Comparison of ENCODE assay signal across 9 mouse cellular contexts in the genomic region with DNA sequence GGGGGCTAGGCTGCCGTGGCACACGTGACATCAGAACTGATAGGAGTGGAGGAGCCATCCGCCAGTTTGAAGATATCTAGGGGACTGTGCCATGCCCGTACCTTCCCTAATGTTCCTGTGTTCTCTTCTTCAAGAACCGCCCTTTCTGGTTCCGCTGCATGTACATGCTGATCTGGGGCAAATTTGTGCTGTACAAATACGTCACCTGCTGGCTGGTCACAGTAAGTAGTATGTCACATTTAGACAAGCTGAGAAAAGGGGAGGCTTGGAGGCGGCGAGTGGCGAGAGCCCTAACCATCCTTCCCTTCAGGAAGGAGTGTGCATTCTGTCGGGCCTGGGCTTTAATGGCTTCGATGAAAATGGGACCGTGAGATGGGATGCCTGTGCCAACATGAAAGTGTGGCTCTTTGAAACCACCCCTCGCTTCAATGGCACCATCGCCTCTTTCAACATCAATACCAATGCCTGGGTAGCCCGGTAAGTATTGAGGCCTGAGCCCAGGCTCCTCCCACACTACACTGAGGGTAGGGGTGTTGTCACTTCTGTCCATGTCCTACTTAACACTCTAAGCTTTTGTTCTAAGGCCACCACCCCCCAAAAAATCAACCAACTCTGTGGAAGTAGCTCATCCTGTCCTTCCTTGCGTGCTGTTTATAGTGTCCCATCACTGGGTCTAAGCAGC. TPM values are rescaled to one million over a fixed set of nuclear protein-coding genes. Genes with fewer than 3 reads are reported as not detected.
DNase-seq lines count a peak whose midpoint lies in the region; ATAC-seq and TF ChIP-seq lines count a peak whose summit lies in the region.
"Had no signal": no experiment of that assay in that cellular context is flagged by ENCODE, and none has a peak within 500 bp of the region (broad histone marks: within the 10 kb centered on the region; RNA-seq: fewer than 3 reads in every experiment).

No protein-coding gene starts in this region.

- TF ChIP-seq CTCF in intestine, postnatal 0 days (IDR thresholded peaks at IDR 0.05; ENCODE audit: low read depth) = peak; percentile 44

- H3K4me3 ChIP-seq in hindbrain, embryonic 13.5 days = no peak overlapping the region
- no peak overlapping the region for H3K4me3 ChIP-seq in hindbrain, embryonic 11.5 days (ENCODE audit: low read depth, low read length)
- no peak overlapping the region for H3K4me3 ChIP-seq in neural tube, embryonic 11.5 days (ENCODE audit: low read depth, low read length)
- no peak overlapping the region for H3K4me3 ChIP-seq in neural tube, embryonic 15.5 days (replicated peaks)
- H3K4me3 ChIP-seq in intestine, postnatal 0 days (ENCODE audit: low read depth, low read length) = no peak overlapping the region
- H3K4me3 ChIP-seq in neural tube, embryonic 14.5 days (ENCODE audit: low read depth, low read length) = no peak overlapping the region
- H3K4me3 ChIP-seq: heart, embryonic 15.5 days had no signal

- 94% methylated on average over 17 of the region's 17 CpGs for WGBS in hindbrain, embryonic 13.5 days
- 94% methylated on average over 17 of the region's 17 CpGs for WGBS in hindbrain, embryonic 11.5 days
- WGBS in neural tube, embryonic 11.5 days = 94% methylated on average over 17 of the region's 17 CpGs
- 90% methylated on average over 17 of the region's 17 CpGs for WGBS in neural tube, embryonic 15.5 days
- WGBS in intestine, postnatal 0 days = 90% methylated on average over 17 of the region's 17 CpGs
- 96% methylated on average over 17 of the region's 17 CpGs for WGBS in neural tube, embryonic 14.5 days

- no peak overlapping the region for H3K9ac ChIP-seq in hindbrain, embryonic 13.5 days
- H3K9ac ChIP-seq in hindbrain, embryonic 11.5 days (ENCODE audit: low read depth, low read length) = no peak overlapping the region
- H3K9ac ChIP-seq in neural tube, embryonic 11.5 days (ENCODE audit: low read length) = no peak overlapping the region
- no peak overlapping the region for H3K9ac ChIP-seq in neural tube, embryonic 15.5 days (replicated peaks)
- no peak overlapping the region for H3K9ac ChIP-seq in intestine, postnatal 0 days (ENCODE audit: low read depth, low read length)
- H3K9ac ChIP-seq in neural tube, embryonic 14.5 days (replicated peaks; ENCODE audit: low read depth, low read length) = no peak overlapping the region
- H3K9ac ChIP-seq: heart, embryonic 15.5 days had no signal

- ATAC-seq in hindbrain, embryonic 13.5 days (ENCODE audit: low FRiP score) = 0 out of 2 replicates have a peak, but pooled peaks have one; percentile 4
- ATAC-seq in hindbrain, embryonic 11.5 days (ENCODE audit: low FRiP score) = no peak; the same call in 1 of the 2 replicates
- 0 out of 2 replicates have a peak, but pooled peaks have one; percentile 14 for ATAC-seq in neural tube, embryonic 11.5 days (ENCODE audit: insufficient read depth, low FRiP score, low TSS enrichment)
- ATAC-seq in neural tube, embryonic 15.5 days (ENCODE audit: low FRiP score) = no peak
- no peak for ATAC-seq in intestine, postnatal 0 days
- peak; percentile 16 for ATAC-seq in neural tube, embryonic 14.5 days (ENCODE audit: low read depth)

- H3K36me3 ChIP-seq in hindbrain, embryonic 13.5 days = peaks cover 78% of the 10 kb centered on the region
- H3K36me3 ChIP-seq in hindbrain, embryonic 11.5 days (ENCODE audit: control insufficient read depth, insufficient read depth, low read length) = peaks cover 18% of the 10 kb centered on the region
- peaks cover 8% of the 10 kb centered on the region; the same call in 1 of the 2 replicates for H3K36me3 ChIP-seq in neural tube, embryonic 11.5 days (ENCODE audit: control insufficient read depth, insufficient read depth, low read length)
- peaks cover 60% of the 10 kb centered on the region for H3K36me3 ChIP-seq in neural tube, embryonic 15.5 days
- H3K36me3 ChIP-seq in intestine, postnatal 0 days (ENCODE audit: control insufficient read depth, insufficient read depth) = peaks cover 70% of the 10 kb centered on the region
- peaks cover 48% of the 10 kb centered on the region for H3K36me3 ChIP-seq in neural tube, embryonic 14.5 days (ENCODE audit: control insufficient read depth, insufficient read depth, low read length)

- intact Hi-C loops in left cerebral cortex, postnatal 25 days (cut with DNase I) = loop anchor here (5.0 kb wide), 1 partner anchor 40 kb away; the partner anchor contains the start of gene Lpcat3

- H3K27me3 ChIP-seq in hindbrain, embryonic 13.5 days = no peaks in the 10 kb centered on the region
- H3K27me3 ChIP-seq in hindbrain, embryonic 11.5 days (ENCODE audit: control insufficient read depth, insufficient read depth, low read length) = no peaks in the 10 kb centered on the region
- H3K27me3 ChIP-seq in neural tube, embryonic 11.5 days (ENCODE audit: control insufficient read depth, insufficient read depth, low read length) = no peaks in the 10 kb centered on the region
- no peaks in the 10 kb centered on the region for H3K27me3 ChIP-seq in neural tube, embryonic 15.5 days (replicated peaks)
- H3K27me3 ChIP-seq in intestine, postnatal 0 days (replicated peaks; ENCODE audit: control insufficient read depth, insufficient read depth, low read length) = no peaks in the 10 kb centered on the region
- H3K27me3 ChIP-seq in neural tube, embryonic 14.5 days (ENCODE audit: control insufficient read depth, insufficient read depth, low read length) = no peaks in the 10 kb centered on the region
- H3K27me3 ChIP-seq: heart, embryonic 15.5 days had no signal

- H3K9me3 ChIP-seq in hindbrain, embryonic 13.5 days = no peaks in the 10 kb centered on the region
- no peaks in the 10 kb centered on the region for H3K9me3 ChIP-seq in hindbrain, embryonic 11.5 days (ENCODE audit: control insufficient read depth, low read length)
- H3K9me3 ChIP-seq in neural tube, embryonic 11.5 days (ENCODE audit: control insufficient read depth, low read length) = no peaks in the 10 kb centered on the region
- no peaks in the 10 kb centered on the region for H3K9me3 ChIP-seq in neural tube, embryonic 15.5 days (replicated peaks)
- H3K9me3 ChIP-seq in intestine, postnatal 0 days (ENCODE audit: control insufficient read depth) = no peaks in the 10 kb centered on the region
- H3K9me3 ChIP-seq in neural tube, embryonic 14.5 days (ENCODE audit: control insufficient read depth, low read length) = no peaks in the 10 kb centered on the region
- H3K9me3 ChIP-seq: heart, embryonic 15.5 days had no signal

- H3K4me2 ChIP-seq in hindbrain, embryonic 13.5 days = no peak overlapping the region
- no peak overlapping the region for H3K4me2 ChIP-seq in hindbrain, embryonic 11.5 days (replicated peaks; ENCODE audit: low read depth, low read length)
- no peak overlapping the region for H3K4me2 ChIP-seq in neural tube, embryonic 11.5 days (ENCODE audit: low read depth)
- H3K4me2 ChIP-seq in neural tube, embryonic 15.5 days = no peak overlapping the region
- no peak overlapping the region for H3K4me2 ChIP-seq in intestine, postnatal 0 days (replicated peaks; ENCODE audit: low read depth)
- H3K4me2 ChIP-seq in neural tube, embryonic 14.5 days (ENCODE audit: low read depth, low read length) = no peak overlapping the region
- H3K4me2 ChIP-seq: heart, embryonic 15.5 days had no signal

- H3K27ac ChIP-seq in hindbrain, embryonic 13.5 days = no peak overlapping the region
- no peak overlapping the region for H3K27ac ChIP-seq in hindbrain, embryonic 11.5 days (ENCODE audit: low read depth, low read length)
- H3K27ac ChIP-seq in neural tube, embryonic 11.5 days (ENCODE audit: low read depth, low read length) = no peak overlapping the region; the same call in 1 of the 2 replicates
- no peak overlapping the region for H3K27ac ChIP-seq in neural tube, embryonic 15.5 days (replicated peaks)
- H3K27ac ChIP-seq in intestine, postnatal 0 days (ENCODE audit: low read depth, low read length) = 0 out of 2 replicates have a peak overlapping the region, but pooled peaks have one; percentile 74
- no peak overlapping the region for H3K27ac ChIP-seq in neural tube, embryonic 14.5 days (ENCODE audit: low read depth, low read length)
- H3K27ac ChIP-seq: heart, embryonic 15.5 days had no signal

- DNase-seq in hindbrain, embryonic 11.5 days (ENCODE audit: low spot score) = no peak
- DNase-seq in neural tube, embryonic 11.5 days (ENCODE audit: low spot score) = no peak
- no peak for DNase-seq in MN1 (ENCODE audit: low spot score)
- no peak for DNase-seq in left cerebral cortex, postnatal 25 days (ENCODE audit: low spot score in 2 of 2)

- H3K4me1 ChIP-seq in hindbrain, embryonic 13.5 days (replicated peaks) = no peaks in the 10 kb centered on the region
- H3K4me1 ChIP-seq in hindbrain, embryonic 11.5 days (replicated peaks; ENCODE audit: control insufficient read depth, insufficient read depth, low read length) = no peaks in the 10 kb centered on the region
- H3K4me1 ChIP-seq in neural tube, embryonic 11.5 days (ENCODE audit: control insufficient read depth, insufficient read depth, low read length) = no peaks in the 10 kb centered on the region
- H3K4me1 ChIP-seq in neural tube, embryonic 15.5 days = no peaks in the 10 kb centered on the region
- H3K4me1 ChIP-seq in intestine, postnatal 0 days (replicated peaks; ENCODE audit: control insufficient read depth, insufficient read depth, low read length) = no peaks in the 10 kb centered on the region
- no peaks in the 10 kb centered on the region for H3K4me1 ChIP-seq in neural tube, embryonic 14.5 days (ENCODE audit: control insufficient read depth, insufficient read depth, low read length)

RNA-seq across cellular contexts. Expression of gene Emg1, which starts 9.7 kb away (rescaled TPM):
- polyA plus RNA-seq in hindbrain, embryonic 13.5 days (2015; fragmentation: Nextera tagmentation; extraction: Ambion mirVana) = 111 and 118 TPM in 2 replicates
- 196 and 203 TPM in 2 replicates for polyA plus RNA-seq in hindbrain, embryonic 11.5 days (2014; fragmentation: Nextera tagmentation; extraction: Ambion mirVana)
- polyA plus RNA-seq in neural tube, embryonic 11.5 days (2014; fragmentation: Nextera tagmentation; extraction: Ambion mirVana) = 202 and 204 TPM in 2 replicates
- 99.9 and 132 TPM in 2 replicates for polyA plus RNA-seq in neural tube, embryonic 15.5 days (2015; fragmentation: Nextera tagmentation; extraction: Ambion mirVana)
- polyA plus RNA-seq in intestine, postnatal 0 days (2015; fragmentation: Nextera tagmentation; extraction: Ambion mirVana) = 96.6 and 97.3 TPM in 2 replicates
- 94.2 and 99.8 TPM in 2 replicates for polyA plus RNA-seq in neural tube, embryonic 14.5 days (2014; fragmentation: Nextera tagmentation; extraction: Ambion mirVana)
- 10 to 100 TPM; 42.9 to 48.8 TPM for total RNA-seq in left cerebral cortex, postnatal 25 days (2021)

RNA-seq across cellular contexts. Expression of gene Phb2, which starts 9.9 kb away (rescaled TPM):
- 254 and 257 TPM in 2 replicates for polyA plus RNA-seq in hindbrain, embryonic 13.5 days (2015; fragmentation: Nextera tagmentation; extraction: Ambion mirVana)
- polyA plus RNA-seq in hindbrain, embryonic 11.5 days (2014; fragmentation: Nextera tagmentation; extraction: Ambion mirVana) = 318 and 336 TPM in 2 replicates
- 362 and 370 TPM in 2 replicates for polyA plus RNA-seq in neural tube, embryonic 11.5 days (2014; fragmentation: Nextera tagmentation; extraction: Ambion mirVana)
- 267 and 291 TPM in 2 replicates for polyA plus RNA-seq in neural tube, embryonic 15.5 days (2015; fragmentation: Nextera tagmentation; extraction: Ambion mirVana)
- 249 and 255 TPM in 2 replicates for polyA plus RNA-seq in intestine, postnatal 0 days (2015; fragmentation: Nextera tagmentation; extraction: Ambion mirVana)
- 242 and 258 TPM in 2 replicates for polyA plus RNA-seq in neural tube, embryonic 14.5 days (2014; fragmentation: Nextera tagmentation; extraction: Ambion mirVana)
- 100 to 1,000 TPM; 112 to 120 TPM for total RNA-seq in left cerebral cortex, postnatal 25 days (2021)

RNA-seq across cellular contexts. Expression of gene Ptpn6, which starts 36.3 kb away (rescaled TPM):
- 5.0 and 5.9 TPM in 2 replicates for polyA plus RNA-seq in hindbrain, embryonic 13.5 days (2015; fragmentation: Nextera tagmentation; extraction: Ambion mirVana)
- 7.1 and 7.9 TPM in 2 replicates for polyA plus RNA-seq in hindbrain, embryonic 11.5 days (2014; fragmentation: Nextera tagmentation; extraction: Ambion mirVana)
- polyA plus RNA-seq in neural tube, embryonic 11.5 days (2014; fragmentation: Nextera tagmentation; extraction: Ambion mirVana) = 6.9 and 8.0 TPM in 2 replicates
- polyA plus RNA-seq in neural tube, embryonic 15.5 days (2015; fragmentation: Nextera tagmentation; extraction: Ambion mirVana) = 4.8 and 24.7 TPM in 2 replicates
- 17.4 TPM in 2 replicates for polyA plus RNA-seq in intestine, postnatal 0 days (2015; fragmentation: Nextera tagmentation; extraction: Ambion mirVana)
- 2.6 and 4.4 TPM in 2 replicates for polyA plus RNA-seq in neural tube, embryonic 14.5 days (2014; fragmentation: Nextera tagmentation; extraction: Ambion mirVana)
- total RNA-seq in left cerebral cortex, postnatal 25 days (2021) = 1 to 10 TPM; 3.1 to 4.5 TPM

RNA-seq across cellular contexts. Expression of gene Grcc10, which starts 38.9 kb away (rescaled TPM):
- polyA plus RNA-seq in hindbrain, embryonic 13.5 days (2015; fragmentation: Nextera tagmentation; extraction: Ambion mirVana) = 670 and 677 TPM in 2 replicates
- polyA plus RNA-seq in hindbrain, embryonic 11.5 days (2014; fragmentation: Nextera tagmentation; extraction: Ambion mirVana) = 553 and 590 TPM in 2 replicates
- 456 and 504 TPM in 2 replicates for polyA plus RNA-seq in neural tube, embryonic 11.5 days (2014; fragmentation: Nextera tagmentation; extraction: Ambion mirVana)
- 572 and 623 TPM in 2 replicates for polyA plus RNA-seq in neural tube, embryonic 15.5 days (2015; fragmentation: Nextera tagmentation; extraction: Ambion mirVana)
- polyA plus RNA-seq in intestine, postnatal 0 days (2015; fragmentation: Nextera tagmentation; extraction: Ambion mirVana) = 238 and 259 TPM in 2 replicates
- 634 and 689 TPM in 2 replicates for polyA plus RNA-seq in neural tube, embryonic 14.5 days (2014; fragmentation: Nextera tagmentation; extraction: Ambion mirVana)
- 100 to 1,000 TPM; 315 to 349 TPM for total RNA-seq in left cerebral cortex, postnatal 25 days (2021)

RNA-seq across cellular contexts. Expression of gene Lpcat3, which starts 39.4 kb away (rescaled TPM):
- polyA plus RNA-seq in hindbrain, embryonic 13.5 days (2015; fragmentation: Nextera tagmentation; extraction: Ambion mirVana) = 38.5 and 52.2 TPM in 2 replicates
- polyA plus RNA-seq in hindbrain, embryonic 11.5 days (2014; fragmentation: Nextera tagmentation; extraction: Ambion mirVana) = 37.5 and 43.2 TPM in 2 replicates
- 37.3 and 42.2 TPM in 2 replicates for polyA plus RNA-seq in neural tube, embryonic 11.5 days (2014; fragmentation: Nextera tagmentation; extraction: Ambion mirVana)
- 47.2 and 56.6 TPM in 2 replicates for polyA plus RNA-seq in neural tube, embryonic 15.5 days (2015; fragmentation: Nextera tagmentation; extraction: Ambion mirVana)
- polyA plus RNA-seq in intestine, postnatal 0 days (2015; fragmentation: Nextera tagmentation; extraction: Ambion mirVana) = 209 and 212 TPM in 2 replicates
- polyA plus RNA-seq in neural tube, embryonic 14.5 days (2014; fragmentation: Nextera tagmentation; extraction: Ambion mirVana) = 40.0 and 44.7 TPM in 2 replicates
- 10 to 100 TPM; 22.4 to 31.2 TPM for total RNA-seq in left cerebral cortex, postnatal 25 days (2021)

Comparison
In these comparisons a context has a peak if more than half of its experiments do, and no peak if none do; other contexts are left out.
1. ATAC-seq: peak in hindbrain, embryonic 13.5 days (single experiment), neural tube, embryonic 11.5 days (single experiment) and neural tube, embryonic 14.5 days (single experiment); none in hindbrain, embryonic 11.5 days (single experiment), neural tube, embryonic 15.5 days (single experiment) and intestine, postnatal 0 days (single experiment).